Mouse (Mus musculus) heart, embryonic 13.5 days (tissue): ENCODE results near the gene Myom3. TPM values are rescaled to one million over a fixed set of nuclear protein-coding genes. Genes with fewer than 3 reads are reported as not detected.

Experiments
- ATAC-seq: fragments of 200-750 bp; cut with Nextera tagmentation; 2 replicates; pipeline ENCODE4 v1.8.0; 2017; ENCODE audit warnings: moderate TSS enrichment; ENCODE audit not compliant: insufficient number of reproducible peaks, low FRiP score, low TSS enrichment; ENCODE audit errors: extremely low read depth
- H3K27ac ChIP-seq: fragments of 300-500 bp; sonication (generic); replicated peaks from 2 replicates; pipeline ENCODE4 v1.5.1; 2015; ENCODE audit warnings: moderate library complexity, mild to moderate bottlenecking, inconsistent platforms
- H3K27me3 ChIP-seq: fragments of 300-500 bp; sonication (generic); replicated peaks from 2 replicates; pipeline ENCODE4 v1.6.1; 2015; ENCODE audit warnings: mild to moderate bottlenecking, inconsistent platforms
- H3K36me3 ChIP-seq: fragments of 300-500 bp; sonication (generic); 2 replicates; pipeline ENCODE4 v1.6.1; 2015; ENCODE audit warnings: mild to moderate bottlenecking, inconsistent platforms
- H3K4me1 ChIP-seq: fragments of 300-500 bp; sonication (generic); 2 replicates; pipeline ENCODE4 v1.6.1; 2015; ENCODE audit warnings: inconsistent platforms
- H3K4me2 ChIP-seq: fragments of 300-500 bp; sonication (generic); 2 replicates; pipeline ENCODE4 v1.6.1; 2015; ENCODE audit warnings: inconsistent platforms, mild to moderate bottlenecking, moderate library complexity
- H3K4me3 ChIP-seq: fragments of 300-500 bp; sonication (generic); 2 replicates; pipeline ENCODE4 v1.5.1; 2015; ENCODE audit warnings: moderate library complexity, mild to moderate bottlenecking, inconsistent platforms
- H3K9ac ChIP-seq: fragments of 300-500 bp; sonication (generic); 2 replicates; pipeline ENCODE4 v1.6.1; 2015; ENCODE audit warnings: inconsistent platforms, mild to moderate bottlenecking, moderate library complexity
- H3K9me3 ChIP-seq: fragments of 300-500 bp; sonication (generic); 2 replicates; pipeline ENCODE4 v1.6.1; 2016; ENCODE audit warnings: inconsistent platforms
- WGBS: fragments of 180-500 bp; shearing (Covaris S2); methylation state at CpG from one replicate; pipeline ENCODE4 v1.1.7; 2015; ENCODE audit warnings: mixed read lengths; 5-methylcytosine and 5-hydroxymethylcytosine counted together
- polyA plus RNA-seq: library from polyadenylated mRNA; unstranded; fragments of >200 nt; fragmentation: Nextera tagmentation; extraction: Ambion mirVana; gene quantifications from 2 replicates; pipeline ENCODE4 v1.2.1, GENCODE M21; 2015

The Myom3 gene
- polyA plus RNA-seq, 1 experiment from 2014 or later = 0.23 TPM

DNA sequence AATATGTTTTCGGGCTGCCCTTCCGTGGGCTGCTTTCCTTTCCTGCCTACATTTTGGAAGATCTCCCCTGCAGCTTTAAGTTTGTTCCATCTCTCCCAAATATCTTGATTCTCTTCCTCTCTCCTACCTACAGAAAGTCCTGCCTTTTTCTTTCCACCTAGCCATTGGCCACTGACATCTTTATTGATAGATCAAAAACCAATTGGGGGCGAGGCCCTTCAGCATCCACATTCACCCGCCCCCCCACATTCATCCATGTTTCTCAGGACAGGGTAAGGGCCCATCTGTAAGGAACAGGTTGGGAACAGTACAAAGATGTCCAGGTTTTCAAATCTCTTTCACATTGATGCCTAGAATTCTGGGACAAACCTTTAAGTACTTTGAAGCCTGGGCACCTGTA is 17.3 kb downstream of the Myom3 start:
- Histone ChIP-seq H3K4me3 (no peak overlapping the region), H3K27me3 (peaks cover 13% of the 10 kb centered on the region), H3K9ac (no peak overlapping the region), H3K9me3 (no peaks in the 10 kb centered on the region), H3K27ac (no peak overlapping the region), H3K4me2 (no peak overlapping the region), H3K36me3 (no peaks in the 10 kb centered on the region), H3K4me1 (peaks cover 33% of the 10 kb centered on the region)
- 84% methylated on average over 4 of the region's 4 CpGs for WGBS
- ATAC-seq = no peak

GRCm38 (mm10) chr4:135779661-135780060 is 20.1 kb downstream of the Myom3 start:
- no peaks in the 10 kb centered on the region for H3K36me3 ChIP-seq
- H3K9ac ChIP-seq = no peak overlapping the region
- no peak overlapping the region for H3K4me2 ChIP-seq
- peaks cover 13% of the 10 kb centered on the region; the same call in 1 of the 2 replicates for H3K4me1 ChIP-seq
- H3K27me3 ChIP-seq = peaks cover 13% of the 10 kb centered on the region
- no peak overlapping the region for H3K4me3 ChIP-seq
- ATAC-seq = no peak
- 61% methylated on average over 9 of the region's 9 CpGs for WGBS
- no peaks in the 10 kb centered on the region for H3K9me3 ChIP-seq
- no peak overlapping the region for H3K27ac ChIP-seq

- peaks cover 11% of the 10 kb centered on the region; the same call in 1 of the 2 replicates for H3K4me1 ChIP-seq
- WGBS = 66% methylated on average over 3 of the region's 3 CpGs
- no peak overlapping the region for H3K27ac ChIP-seq
- no peak overlapping the region for H3K4me3 ChIP-seq
- no peaks in the 10 kb centered on the region for H3K36me3 ChIP-seq
- no peaks in the 10 kb centered on the region for H3K9me3 ChIP-seq
- no peak for ATAC-seq
- no peak overlapping the region for H3K9ac ChIP-seq
- H3K27me3 ChIP-seq = peaks cover 11% of the 10 kb centered on the region
- no peak overlapping the region for H3K4me2 ChIP-seq
Measured at GRCm38 (mm10) chr4:135780255-135780654, 20.7 kb downstream of the Myom3 start.

- Histone ChIP-seq H3K36me3 (no peaks in the 10 kb centered on the region), H3K27me3 (peaks cover under 1% of the 10 kb centered on the region; the same call in 1 of the 2 replicates), H3K9me3 (no peaks in the 10 kb centered on the region), H3K4me2 (no peak overlapping the region), H3K27ac (no peak overlapping the region), H3K9ac (no peak overlapping the region), H3K4me3 (no peak overlapping the region), H3K4me1 (peaks cover 11% of the 10 kb centered on the region; the same call in 1 of the 2 replicates)
- no peak for ATAC-seq
- 80% methylated on average over 5 of the region's 5 CpGs for WGBS
Measured at GRCm38 (mm10) chr4:135781304-135781703, 21.8 kb downstream of the Myom3 start.

- no peak for ATAC-seq
- no peak overlapping the region for H3K4me3 ChIP-seq
- WGBS = 79% methylated on average over 5 of the region's 5 CpGs
- no peak overlapping the region for H3K4me2 ChIP-seq
- H3K27ac ChIP-seq = no peak overlapping the region
- no peaks in the 10 kb centered on the region for H3K4me1 ChIP-seq
- no peaks in the 10 kb centered on the region for H3K27me3 ChIP-seq
- no peaks in the 10 kb centered on the region for H3K9me3 ChIP-seq
- no peak overlapping the region for H3K9ac ChIP-seq
- no peaks in the 10 kb centered on the region for H3K36me3 ChIP-seq
Measured at GRCm38 (mm10) chr4:135786581-135786980, 27.1 kb downstream of the Myom3 start.

GRCm38 (mm10) chr4:135787271-135787670 is 27.8 kb downstream of the Myom3 start:
- 78% methylated on average over 6 of the region's 6 CpGs for WGBS
- no peak overlapping the region for H3K4me2 ChIP-seq
- H3K4me1 ChIP-seq = no peaks in the 10 kb centered on the region
- no peak for ATAC-seq
- no peaks in the 10 kb centered on the region for H3K9me3 ChIP-seq
- no peaks in the 10 kb centered on the region for H3K27me3 ChIP-seq
- no peak overlapping the region for H3K4me3 ChIP-seq
- no peaks in the 10 kb centered on the region for H3K36me3 ChIP-seq
- peak overlapping the region; percentile 7; the same call in 1 of the 2 replicates for H3K9ac ChIP-seq
- H3K27ac ChIP-seq = no peak overlapping the region

DNA sequence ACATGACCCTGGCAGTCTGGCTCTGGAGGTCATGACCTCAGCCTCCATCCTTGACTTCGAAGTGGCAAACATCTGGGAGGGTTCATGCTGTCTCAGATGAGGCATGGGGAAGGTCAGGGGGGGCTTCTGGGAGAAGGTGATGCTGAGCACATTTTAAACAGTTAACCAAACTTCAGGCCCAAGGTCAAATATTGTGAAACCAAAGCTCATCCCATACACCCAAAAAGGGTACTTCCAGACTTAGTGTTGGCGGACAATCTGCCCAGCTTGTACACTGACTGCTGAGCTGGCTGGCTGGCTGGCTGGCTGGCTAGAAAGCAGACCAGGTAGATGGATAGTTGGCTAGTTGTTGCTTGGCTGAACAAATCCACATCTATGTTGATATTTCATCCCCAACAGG is 29.6 kb downstream of the Myom3 start:
- no peaks in the 10 kb centered on the region for H3K4me1 ChIP-seq
- no peak for ATAC-seq
- WGBS = 53% methylated on average over 2 of the region's 2 CpGs
- no peaks in the 10 kb centered on the region; the same call in 1 of the 2 replicates for H3K9me3 ChIP-seq
- no peaks in the 10 kb centered on the region for H3K27me3 ChIP-seq
- no peak overlapping the region for H3K4me3 ChIP-seq
- H3K4me2 ChIP-seq = no peak overlapping the region
- no peak overlapping the region for H3K27ac ChIP-seq
- H3K36me3 ChIP-seq = no peaks in the 10 kb centered on the region
- H3K9ac ChIP-seq = no peak overlapping the region

GRCm38 (mm10) chr4:135792821-135793220 is 33.3 kb downstream of the Myom3 start:
- Histone ChIP-seq H3K27ac (no peak overlapping the region), H3K36me3 (no peaks in the 10 kb centered on the region), H3K27me3 (no peaks in the 10 kb centered on the region), H3K4me1 (peaks cover 11% of the 10 kb centered on the region), H3K4me2 (no peak overlapping the region), H3K4me3 (no peak overlapping the region), H3K9me3 (no peaks in the 10 kb centered on the region; the same call in 1 of the 2 replicates), H3K9ac (no peak overlapping the region)
- WGBS = 79% methylated on average over 5 of the region's 5 CpGs
- no peak for ATAC-seq

GRCm38 (mm10) chr4:135797931-135798330 is 38.4 kb downstream of the Myom3 start:
- H3K4me3 ChIP-seq = no peak overlapping the region
- WGBS = 18% methylated on average over 11 of the region's 11 CpGs
- H3K27me3 ChIP-seq = no peaks in the 10 kb centered on the region
- H3K4me2 ChIP-seq = peak overlapping the region; percentile 18; the same call in 1 of the 2 replicates
- H3K4me1 ChIP-seq = peaks cover 20% of the 10 kb centered on the region
- H3K27ac ChIP-seq = no peak overlapping the region; the same call in 1 of the 2 replicates
- H3K9me3 ChIP-seq = no peaks in the 10 kb centered on the region
- H3K9ac ChIP-seq = 0 out of 2 replicates have a peak overlapping the region, but pooled peaks have one; percentile 7
- no peak; the same call in 1 of the 2 replicates for ATAC-seq
- no peaks in the 10 kb centered on the region for H3K36me3 ChIP-seq

GRCm38 (mm10) chr4:135801543-135801942 is 42.0 kb downstream of the Myom3 start:
- no peak overlapping the region for H3K4me2 ChIP-seq
- H3K36me3 ChIP-seq = no peaks in the 10 kb centered on the region
- no peak for ATAC-seq
- peaks cover 19% of the 10 kb centered on the region for H3K4me1 ChIP-seq
- no peak overlapping the region for H3K27ac ChIP-seq
- H3K27me3 ChIP-seq = no peaks in the 10 kb centered on the region
- no peak overlapping the region for H3K4me3 ChIP-seq
- no peak overlapping the region for H3K9ac ChIP-seq
- no peaks in the 10 kb centered on the region for H3K9me3 ChIP-seq
- 15% methylated on average over 8 of the region's 8 CpGs for WGBS

- 43% methylated on average over 4 of the region's 4 CpGs for WGBS
- no peak for ATAC-seq
Measured at GRCm38 (mm10) chr4:135803299-135803698, 43.8 kb downstream of the Myom3 start.

GRCm38 (mm10) chr4:135804169-135804568 is 44.7 kb downstream of the Myom3 start:
- H3K9ac ChIP-seq = no peak overlapping the region
- peaks cover 7% of the 10 kb centered on the region; the same call in 1 of the 2 replicates for H3K4me1 ChIP-seq
- 0 out of 2 replicates have a peak, but pooled peaks cover 3% of the 10 kb centered on the region for H3K9me3 ChIP-seq
- no peak overlapping the region for H3K27ac ChIP-seq
- WGBS = 75% methylated on average over 5 of the region's 5 CpGs
- no peak overlapping the region for H3K4me2 ChIP-seq
- no peak overlapping the region for H3K4me3 ChIP-seq
- no peak for ATAC-seq
- H3K36me3 ChIP-seq = no peaks in the 10 kb centered on the region
- no peaks in the 10 kb centered on the region for H3K27me3 ChIP-seq

More at GRCm38 (mm10) chr4:135803299-135803698, 43.8 kb downstream of the Myom3 start:
- Histone ChIP-seq H3K9me3 (0 out of 2 replicates have a peak, but pooled peaks cover under 1% of the 10 kb centered on the region), H3K4me3 (no peak overlapping the region), H3K36me3 (no peaks in the 10 kb centered on the region), H3K4me1 (peaks cover 5% of the 10 kb centered on the region), H3K9ac (no peak overlapping the region), H3K27ac (no peak overlapping the region), H3K4me2 (no peak overlapping the region), H3K27me3 (no peaks in the 10 kb centered on the region)
